Mouse (Mus musculus) CH12.LX (cell line): ENCODE results near the gene Samd14. TPM values are rescaled to one million over a fixed set of nuclear protein-coding genes. Genes with fewer than 3 reads are reported as not detected.

Experiments
- DNase-seq: peaks from one replicate; pipeline ENCODE4 v3.0.0-alpha.2; 2013; ENCODE audit errors: extremely low read depth
- H3K27ac ChIP-seq: 2 replicates; pipeline ENCODE4 v1.5.1; 2012; ENCODE audit warnings: low read depth, mild to moderate bottlenecking, control low read depth, moderate library complexity; ENCODE audit not compliant: insufficient read depth
- H3K27me3 ChIP-seq: replicated peaks from 2 replicates; pipeline ENCODE3; 2012; ENCODE audit warnings: inconsistent platforms
- H3K36me3 ChIP-seq, 2 experiments: replicated peaks in 1 of 2; 2 replicates each; pipeline versions ENCODE3 to v1.6.1; 2012; ENCODE audit warnings: inconsistent platforms in 1 of 2, low read length in 1 of 2, mild to moderate bottlenecking in 1 of 2, mixed read lengths in 1 of 2, moderate library complexity in 1 of 2; ENCODE audit not compliant: control insufficient read depth in 1 of 2, insufficient read depth in 1 of 2
- H3K4me1 ChIP-seq, 2 experiments: 2 replicates each; pipeline ENCODE4 v1.6.1; 2012; ENCODE audit warnings: inconsistent platforms in 1 of 2, moderate library complexity in 1 of 2; ENCODE audit not compliant: insufficient read depth in 2 of 2, control insufficient read depth in 1 of 2
- H3K4me2 ChIP-seq: 2 replicates; pipeline ENCODE4 v1.6.1; 2012; ENCODE audit warnings: low read depth, mild to moderate bottlenecking, control low read depth; ENCODE audit not compliant: poor library complexity, insufficient read depth, severe bottlenecking
- H3K4me3 ChIP-seq, 3 experiments: fragments of 150-350 bp in 1 of 3; sonication (generic) in 1 of 3; replicated peaks in 1 of 3; 2 replicates each; pipeline versions ENCODE3 to v1.5.1; 2011 to 2012; ENCODE audit warnings: low read depth in 2 of 3, low read length in 2 of 3, mild to moderate bottlenecking in 2 of 3, moderate library complexity in 2 of 3, control low read depth in 1 of 3, improper control_type of control experiment in 1 of 3, inconsistent platforms in 1 of 3, mixed read lengths in 1 of 3; ENCODE audit not compliant: poor library complexity in 1 of 3
- H3K79me2 ChIP-seq: replicated peaks from 2 replicates; pipeline ENCODE4 v1.6.1; 2012; ENCODE audit warnings: mild to moderate bottlenecking, moderate library complexity; ENCODE audit not compliant: control insufficient read depth, poor library complexity, insufficient read depth, severe bottlenecking; ENCODE audit errors: extremely low read depth
- H3K9ac ChIP-seq: 2 replicates; pipeline ENCODE4 v1.6.1; 2012; ENCODE audit warnings: low read depth, mild to moderate bottlenecking, control low read depth, moderate library complexity; ENCODE audit not compliant: insufficient read depth
- H3K9me3 ChIP-seq: replicated peaks from 2 replicates; pipeline ENCODE3; 2012; ENCODE audit warnings: low read length, inconsistent platforms, mixed read lengths
- BHLHE40 ChIP-seq: IDR thresholded peaks from 2 replicates; pipeline ENCODE4 v1.6.1; 2011; ENCODE audit warnings: mild to moderate bottlenecking, low read depth, low read length, improper control_type of control experiment
- CHD2 ChIP-seq: IDR thresholded peaks from 2 replicates; pipeline ENCODE4 v1.6.1; 2011; ENCODE audit warnings: low read length, improper control_type of control experiment
- CTCF ChIP-seq, 2 experiments: IDR thresholded peaks in 1 of 2; conservative IDR thresholded peaks in 1 of 2; 2 replicates each; pipeline ENCODE4 v1.5.1; 2011 to 2012; ENCODE audit warnings: low read depth in 2 of 2, low read length in 2 of 2, improper control_type of control experiment in 1 of 2, inconsistent platforms in 1 of 2, mild to moderate bottlenecking in 1 of 2, moderate library complexity in 1 of 2
- E2F4 ChIP-seq: IDR thresholded peaks from 2 replicates; pipeline ENCODE4 v1.6.1; 2011; ENCODE audit warnings: low read depth, low read length, improper control_type of control experiment; ENCODE audit not compliant: insufficient replicate concordance
- ELF1 ChIP-seq: IDR thresholded peaks from 2 replicates; pipeline ENCODE4 v1.6.1; 2014; ENCODE audit warnings: low read depth, mild to moderate bottlenecking, inconsistent platforms, low read length, improper control_type of control experiment
- ETS1 ChIP-seq: conservative IDR thresholded peaks from 2 replicates; pipeline ENCODE4 v1.6.1; 2012; ENCODE audit warnings: low read depth, mild to moderate bottlenecking, inconsistent platforms, low read length, improper control_type of control experiment, moderate library complexity
- GABPA ChIP-seq: IDR thresholded peaks from 2 replicates; pipeline ENCODE4 v1.6.1; 2012; ENCODE audit warnings: low read depth, low read length, improper control_type of control experiment, inconsistent platforms; ENCODE audit not compliant: insufficient replicate concordance
- IRF4 ChIP-seq: IDR thresholded peaks from 2 replicates; pipeline ENCODE4 v1.6.1; 2014; ENCODE audit warnings: low read depth, mild to moderate bottlenecking, inconsistent platforms, low read length, improper control_type of control experiment
- JUN ChIP-seq: IDR thresholded peaks from 2 replicates; pipeline ENCODE4 v1.6.1; 2011; ENCODE audit warnings: low read depth, mild to moderate bottlenecking, low read length, improper control_type of control experiment, moderate library complexity; ENCODE audit not compliant: insufficient read depth
- JUND ChIP-seq: conservative IDR thresholded peaks from 2 replicates; pipeline ENCODE4 v1.6.1; 2011; ENCODE audit warnings: low read depth, low read length, improper control_type of control experiment
- KAT2A ChIP-seq: IDR thresholded peaks from 2 replicates; pipeline ENCODE4 v1.6.1; 2012; ENCODE audit warnings: low read length, improper control_type of control experiment, inconsistent platforms; ENCODE audit not compliant: insufficient replicate concordance
- MAFK ChIP-seq: IDR thresholded peaks from 2 replicates; pipeline ENCODE4 v1.6.1; 2011; ENCODE audit warnings: low read length, improper control_type of control experiment; ENCODE audit not compliant: insufficient replicate concordance
- MAZ ChIP-seq: IDR thresholded peaks from 2 replicates; pipeline ENCODE4 v1.6.1; 2012; ENCODE audit warnings: low read depth, mild to moderate bottlenecking, inconsistent platforms, low read length, improper control_type of control experiment, moderate library complexity
- MEF2A ChIP-seq: IDR thresholded peaks from 2 replicates; pipeline ENCODE4 v1.6.1; 2014; ENCODE audit warnings: low read depth, mild to moderate bottlenecking, inconsistent platforms, low read length, improper control_type of control experiment, borderline replicate concordance
- MXI1 ChIP-seq: IDR thresholded peaks from 2 replicates; pipeline ENCODE4 v1.6.1; 2011; ENCODE audit warnings: mild to moderate bottlenecking, low read depth, low read length, improper control_type of control experiment
- MYC ChIP-seq: IDR thresholded peaks from 2 replicates; pipeline ENCODE4 v1.6.1; 2011; ENCODE audit warnings: low read depth, mild to moderate bottlenecking, improper control_type of control experiment, low read length
- NRF1 ChIP-seq: IDR thresholded peaks from 2 replicates; pipeline ENCODE4 v1.6.1; 2014; ENCODE audit warnings: low read depth, mild to moderate bottlenecking, inconsistent platforms, low read length, improper control_type of control experiment, moderate library complexity
- POLR2A ChIP-seq: IDR thresholded peaks from 2 replicates; pipeline ENCODE4 v1.6.1; 2011; ENCODE audit warnings: low read depth, mild to moderate bottlenecking, improper control_type of control experiment, low read length
- RAD21 ChIP-seq: IDR thresholded peaks from 2 replicates; pipeline ENCODE4 v1.6.1; 2011; ENCODE audit warnings: low read depth, mild to moderate bottlenecking, low read length, improper control_type of control experiment, moderate library complexity
- RCOR1 ChIP-seq: conservative IDR thresholded peaks from 2 replicates; pipeline ENCODE4 v1.6.1; 2012; ENCODE audit warnings: low read depth, mild to moderate bottlenecking, inconsistent platforms, low read length, improper control_type of control experiment
- SIN3A ChIP-seq: IDR thresholded peaks from 2 replicates; pipeline ENCODE4 v1.6.1; 2012; ENCODE audit warnings: low read length, improper control_type of control experiment, inconsistent platforms
- TBP ChIP-seq: conservative IDR thresholded peaks from 2 replicates; pipeline ENCODE4 v1.6.1; 2011; ENCODE audit warnings: low read depth, low read length, improper control_type of control experiment
- TCF12 ChIP-seq: IDR thresholded peaks from 2 replicates; pipeline ENCODE4 v1.6.1; 2014; ENCODE audit warnings: low read depth, mild to moderate bottlenecking, inconsistent platforms, low read length, improper control_type of control experiment
- UBTF ChIP-seq: IDR thresholded peaks from 2 replicates; pipeline ENCODE4 v1.6.1; 2012; ENCODE audit warnings: low read depth, mild to moderate bottlenecking, inconsistent platforms, low read length, improper control_type of control experiment, moderate library complexity
- USF2 ChIP-seq: conservative IDR thresholded peaks from 2 replicates; pipeline ENCODE4 v1.6.1; 2011; ENCODE audit warnings: low read depth, low read length, improper control_type of control experiment
- ZKSCAN1 ChIP-seq: IDR thresholded peaks from 2 replicates; pipeline ENCODE4 v1.6.1; 2012; ENCODE audit warnings: low read depth, inconsistent platforms, low read length, improper control_type of control experiment, borderline replicate concordance
- ZMIZ1 ChIP-seq: IDR thresholded peaks from 2 replicates; pipeline ENCODE4 v1.6.1; 2012; ENCODE audit warnings: low read depth, mild to moderate bottlenecking, inconsistent platforms, low read length, improper control_type of control experiment
- ZNF384 ChIP-seq: IDR thresholded peaks from 2 replicates; pipeline ENCODE4 v1.6.1; 2012; ENCODE audit warnings: low read depth, low read length, improper control_type of control experiment, inconsistent platforms
- dilution Hi-C: fragments of 300-500 bp; cut with MboI; formaldehyde crosslinking; loops from 2 replicates; pipeline ENCODE4 v1.14.3; 2020; ENCODE audit warnings: low sequenced_read_pairs; ENCODE audit not compliant: extremely low pct_unique_long_range_greater_than_20kb, extremely low pct_ligation_motif_present
- in situ Hi-C: fragments of 300-500 bp; cut with MboI; formaldehyde crosslinking; loops from 3 replicates; pipeline ENCODE4 v1.14.3; 2019; ENCODE audit warnings: low sequenced_read_pairs, low pct_ligation_motif_present, low pct_unique_long_range_greater_than_20kb, mixed read lengths
- polyA plus RNA-seq: library from polyadenylated mRNA; unstranded; fragments of >175 nt; gene quantifications from 2 replicates; pipeline ENCODE4 v1.2.1, GENCODE M21; 2012; ENCODE audit warnings: low read depth; ENCODE audit not compliant: insufficient read length
- total RNA-seq, 2 experiments: library from RNA; depleted of rRNA; stranded (reverse); fragments of 300-350 nt in 1 of 2; fragments of >200 nt in 1 of 2; gene quantifications; 2 replicates each; pipeline ENCODE4 v1.2.3; 2012 to 2014

Samd14 gene
- total and polyA plus RNA-seq, 3 experiments, result 0.17 TPM; not detected in 2

GRCm38 (mm10) chr11:94988780-94989561 lies 20.7 kb upstream of the Samd14 start:
- Histone ChIP-seq H3K4me3 (peak overlapping the region; percentile 54 to 65 (median 58)), H3K27me3 (peaks cover 16% of the 10 kb centered on the region), H3K9ac (peak overlapping the region; percentile 57), H3K36me3 (peaks cover 0 to 6% of the 10 kb centered on the region in 2 experiments), H3K79me2 (no peaks in the 10 kb centered on the region), H3K9me3 (no peaks in the 10 kb centered on the region), H3K27ac (no peak overlapping the region), H3K4me1 (peaks cover 23 to 45% of the 10 kb centered on the region in 2 experiments), H3K4me2 (peak overlapping the region; percentile 92)
- dilution Hi-C loops (no loop called here), in situ Hi-C loops (no loop called here)
- DNase-seq, result no peak
- TF ChIP-seq ETS1, result no peak
- no peak for TF ChIP-seq CTCF (conservative IDR thresholded peaks at IDR 0.05 in 1 of 2, IDR thresholded peaks at IDR 0.05 in 1 of 2; ENCODE audit: low read depth in 2 of 2, low read length in 2 of 2)
- no peak for TF ChIP-seq BHLHE40
- no peak for TF ChIP-seq MAZ
- 0 out of 2 replicates have a peak, but pooled peaks have one; percentile 16 for TF ChIP-seq RCOR1
- TF ChIP-seq E2F4, result no peak
- no peak for TF ChIP-seq UBTF
- TF ChIP-seq NRF1, result no peak
- no peak for TF ChIP-seq IRF4

GRCm38 (mm10) chr11:94989562-94990017 lies 20.1 kb upstream of the Samd14 start:
- in situ Hi-C loops (no loop called here), dilution Hi-C loops (no loop called here)
- Histone ChIP-seq H3K27me3 (peaks cover 11% of the 10 kb centered on the region), H3K27ac (peak overlapping the region; percentile 7; the same call in 1 of the 2 replicates), H3K9ac (peak overlapping the region; percentile 61), H3K36me3 (peaks cover 0 to 10% of the 10 kb centered on the region in 2 experiments), H3K9me3 (no peaks in the 10 kb centered on the region), H3K4me2 (peak overlapping the region; percentile 92), H3K4me3 (peak overlapping the region; percentile 54 to 65 (median 58)), H3K4me1 (peaks cover 25 to 51% of the 10 kb centered on the region in 2 experiments), H3K79me2 (0 out of 2 replicates have a peak, but pooled peaks cover 3% of the 10 kb centered on the region)
- DNase-seq, result peak; percentile 87
- TF ChIP-seq CTCF (conservative IDR thresholded peaks at IDR 0.05 in 1 of 2, IDR thresholded peaks at IDR 0.05 in 1 of 2; ENCODE audit: low read depth in 2 of 2, low read length in 2 of 2) (no peak; a peak in 1 of 4 replicates), SIN3A (peak; percentile 100), JUND (no peak), KAT2A (0 out of 2 replicates have a peak, but pooled peaks have one; percentile 27), UBTF (0 out of 2 replicates have a peak, but pooled peaks have one; percentile 68), TCF12 (peak; percentile 83), TBP (peak; percentile 83), ZNF384 (no peak), GABPA (no peak), E2F4 (no peak), MEF2A (peak; percentile 70; the same call in 1 of the 2 replicates), ZMIZ1 (no peak), ZKSCAN1 (no peak), RCOR1 (0 out of 2 replicates have a peak, but pooled peaks have one; percentile 32), MYC (peak; percentile 74; the same call in 1 of the 2 replicates), CHD2 (peak; percentile 89), POLR2A (peak; percentile 67), USF2 (0 out of 2 replicates have a peak, but pooled peaks have one; percentile 9), ELF1 (peak; percentile 97), MXI1 (no peak), RAD21 (no peak), MAFK (0 out of 2 replicates have a peak, but pooled peaks have one; percentile 20), BHLHE40 (peak; percentile 98), JUN (no peak), IRF4 (peak; percentile 70; the same call in 1 of the 2 replicates), NRF1 (peak; percentile 61; the same call in 1 of the 2 replicates)
